Mouse (Mus musculus) heart, postnatal 0 days (tissue): ENCODE results near the gene Marc1. TPM values are rescaled to one million over a fixed set of nuclear protein-coding genes. Genes with fewer than 3 reads are reported as not detected.

Experiments used
- ATAC-seq: fragments of 200-750 bp; cut with Nextera tagmentation; 2 replicates; pipeline ENCODE4 v1.8.0; 2017; ENCODE audit warnings: low read depth, moderate number of reproducible peaks, moderate library complexity; ENCODE audit not compliant: insufficient read depth
- DNase-seq: peaks from one replicate; pipeline ENCODE4 v3.0.0-alpha.2; 2016; ENCODE audit warnings: low spot score
- H3K27ac ChIP-seq: fragments of 300-500 bp; sonication (generic); 2 replicates; pipeline ENCODE4 v1.5.1; 2014; ENCODE audit warnings: low read depth, mild to moderate bottlenecking
- H3K27me3 ChIP-seq: fragments of 300-500 bp; sonication (generic); 2 replicates; pipeline ENCODE4 v1.6.1; 2014; ENCODE audit warnings: low read length, mixed read lengths; ENCODE audit not compliant: control insufficient read depth, insufficient read depth
- H3K36me3 ChIP-seq: fragments of 300-500 bp; sonication (generic); replicated peaks from 2 replicates; pipeline ENCODE4 v1.6.1; 2014; ENCODE audit warnings: low read length, mixed read lengths; ENCODE audit not compliant: control insufficient read depth, insufficient read depth
- H3K4me1 ChIP-seq: fragments of 300-500 bp; sonication (generic); 2 replicates; pipeline ENCODE4 v1.6.1; 2014; ENCODE audit warnings: antibody characterized with exemption; ENCODE audit not compliant: control insufficient read depth, insufficient read depth
- H3K4me2 ChIP-seq: fragments of 300-500 bp; sonication (generic); 2 replicates; pipeline ENCODE4 v1.6.1; 2014; ENCODE audit warnings: low read depth, mild to moderate bottlenecking, low read length, moderate library complexity
- H3K4me3 ChIP-seq: fragments of 300-500 bp; sonication (generic); 2 replicates; pipeline ENCODE4 v1.5.1; 2014; ENCODE audit warnings: low read depth, low read length
- H3K9ac ChIP-seq: fragments of 300-500 bp; sonication (generic); replicated peaks from 2 replicates; pipeline ENCODE4 v1.6.1; 2014; ENCODE audit warnings: low read depth, low read length, mixed read lengths
- H3K9me3 ChIP-seq: fragments of 300-500 bp; sonication (generic); replicated peaks from 2 replicates; pipeline ENCODE4 v1.6.1; 2016; ENCODE audit warnings: low read length; ENCODE audit not compliant: control insufficient read depth
- CTCF ChIP-seq: IDR thresholded peaks from 2 replicates; pipeline ENCODE4 v1.5.1; 2016; ENCODE audit warnings: antibody characterized with exemption, control low read depth, low read depth
- EP300 ChIP-seq: IDR thresholded peaks from 2 replicates; pipeline ENCODE4 v1.6.1; 2016; ENCODE audit warnings: antibody characterized with exemption, low read depth
- WGBS: fragments of 180-500 bp; shearing (Covaris S2); extraction: QIAGEN DNeasy Blood & Tissue Kit; methylation state at CpG from one replicate; pipeline ENCODE4 v1.1.7; 2014; 5-methylcytosine and 5-hydroxymethylcytosine counted together
- polyA plus RNA-seq: library from polyadenylated mRNA; unstranded; fragments of >200 nt; fragmentation: Nextera tagmentation; extraction: Ambion mirVana; gene quantifications from 2 replicates; pipeline ENCODE4 v1.2.1, GENCODE M21; 2015
- total RNA-seq: library from RNA; depleted of rRNA; stranded (reverse); fragments of >200 nt; gene quantifications from 2 replicates; pipeline ENCODE4 v1.2.3, GENCODE M21; 2014; ENCODE audit warnings: low replicate concordance

Gene Marc1
- total and polyA plus RNA-seq, 2 experiments from 2014 or later: not detected

DNA sequence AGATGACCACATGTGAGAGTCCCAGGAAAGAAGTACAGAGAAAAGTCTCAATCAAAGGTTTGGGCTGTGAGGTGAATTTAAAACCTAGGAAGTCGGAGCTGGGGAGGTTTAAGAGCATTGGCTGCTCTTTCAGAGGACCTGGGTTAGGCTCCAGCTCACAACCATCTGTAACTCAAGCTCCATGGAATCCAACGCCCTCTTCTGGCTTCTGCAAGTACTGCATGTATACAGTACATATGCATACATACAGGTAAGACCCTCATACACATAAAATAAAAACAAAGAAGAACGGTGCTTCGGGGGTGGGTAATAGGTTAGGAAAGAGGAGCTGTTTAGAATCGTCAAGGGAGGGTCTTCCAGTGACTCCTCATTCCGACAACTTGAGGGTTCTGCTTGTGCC lies 6.7 kb upstream of the Marc1 start:
- Histone ChIP-seq H3K4me1 (no peaks in the 10 kb centered on the region), H3K27ac (no peak overlapping the region), H3K27me3 (no peaks in the 10 kb centered on the region), H3K9me3 (no peaks in the 10 kb centered on the region), H3K9ac (no peak overlapping the region), H3K4me3 (no peak overlapping the region), H3K4me2 (no peak overlapping the region), H3K36me3 (peaks cover 71% of the 10 kb centered on the region)
- ATAC-seq: no peak
- no peak for DNase-seq
- WGBS: 83% methylated on average over 6 of the region's 6 CpGs
- TF ChIP-seq EP300: no peak

GRCm38 (mm10) chr1:184811716-184812250 lies 670 bp upstream of the Marc1 start:
- H3K4me1 ChIP-seq: peaks cover 5% of the 10 kb centered on the region; the same call in 1 of the 2 replicates
- no peak overlapping the region for H3K4me3 ChIP-seq
- no peak for ATAC-seq
- peaks cover 30% of the 10 kb centered on the region for H3K36me3 ChIP-seq
- no peak overlapping the region for H3K4me2 ChIP-seq
- no peak for DNase-seq
- no peak overlapping the region for H3K27ac ChIP-seq
- H3K9ac ChIP-seq: no peak overlapping the region
- no peaks in the 10 kb centered on the region for H3K9me3 ChIP-seq
- 72% methylated on average over 8 of the region's 8 CpGs for WGBS
- peaks cover 24% of the 10 kb centered on the region for H3K27me3 ChIP-seq
- TF ChIP-seq CTCF (no peak), EP300 (no peak)

DNA sequence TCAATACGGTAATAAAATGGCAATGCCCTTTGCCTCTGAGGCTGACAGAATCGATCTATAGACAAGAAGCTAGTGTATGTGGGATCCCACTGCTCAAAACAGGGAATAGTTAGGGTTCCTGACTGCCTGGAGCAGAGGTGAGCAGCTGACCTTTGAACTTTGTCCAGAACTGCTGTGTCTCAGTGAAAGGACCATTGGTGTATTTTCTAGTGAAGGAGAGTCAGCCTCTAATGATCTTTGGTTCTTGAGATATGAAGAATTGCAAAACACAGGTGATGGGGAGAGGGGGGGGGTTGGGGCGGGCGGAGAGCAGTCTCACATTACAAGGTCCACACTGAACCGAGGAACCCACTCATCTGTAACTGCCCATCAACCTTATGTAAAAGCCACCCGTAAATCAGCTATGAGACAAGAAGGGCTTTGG lies 1.5 kb downstream of the Marc1 start:
- ATAC-seq (no peak), DNase-seq (no peak)
- WGBS: 76% methylated on average over 6 of the region's 6 CpGs
- Histone ChIP-seq H3K4me2 (no peak overlapping the region), H3K4me1 (peaks cover 5% of the 10 kb centered on the region; the same call in 1 of the 2 replicates), H3K36me3 (peaks cover 19% of the 10 kb centered on the region), H3K27ac (no peak overlapping the region), H3K27me3 (peaks cover 24% of the 10 kb centered on the region), H3K9ac (no peak overlapping the region), H3K9me3 (no peaks in the 10 kb centered on the region), H3K4me3 (no peak overlapping the region)
- TF ChIP-seq EP300: no peak

- Histone ChIP-seq H3K27ac (no peak overlapping the region), H3K4me3 (no peak overlapping the region), H3K9me3 (no peaks in the 10 kb centered on the region), H3K36me3 (peaks cover 13% of the 10 kb centered on the region), H3K4me1 (peaks cover 5% of the 10 kb centered on the region; the same call in 1 of the 2 replicates), H3K9ac (no peak overlapping the region), H3K4me2 (no peak overlapping the region), H3K27me3 (peaks cover 24% of the 10 kb centered on the region)
- no peak for ATAC-seq
- WGBS: 83% methylated on average over 17 of the region's 17 CpGs
- TF ChIP-seq CTCF (no peak), EP300 (no peak)
- DNase-seq: no peak
These were observed 2.6 kb downstream of the Marc1 start for GRCm38 (mm10) chr1:184808418-184809012.

DNA sequence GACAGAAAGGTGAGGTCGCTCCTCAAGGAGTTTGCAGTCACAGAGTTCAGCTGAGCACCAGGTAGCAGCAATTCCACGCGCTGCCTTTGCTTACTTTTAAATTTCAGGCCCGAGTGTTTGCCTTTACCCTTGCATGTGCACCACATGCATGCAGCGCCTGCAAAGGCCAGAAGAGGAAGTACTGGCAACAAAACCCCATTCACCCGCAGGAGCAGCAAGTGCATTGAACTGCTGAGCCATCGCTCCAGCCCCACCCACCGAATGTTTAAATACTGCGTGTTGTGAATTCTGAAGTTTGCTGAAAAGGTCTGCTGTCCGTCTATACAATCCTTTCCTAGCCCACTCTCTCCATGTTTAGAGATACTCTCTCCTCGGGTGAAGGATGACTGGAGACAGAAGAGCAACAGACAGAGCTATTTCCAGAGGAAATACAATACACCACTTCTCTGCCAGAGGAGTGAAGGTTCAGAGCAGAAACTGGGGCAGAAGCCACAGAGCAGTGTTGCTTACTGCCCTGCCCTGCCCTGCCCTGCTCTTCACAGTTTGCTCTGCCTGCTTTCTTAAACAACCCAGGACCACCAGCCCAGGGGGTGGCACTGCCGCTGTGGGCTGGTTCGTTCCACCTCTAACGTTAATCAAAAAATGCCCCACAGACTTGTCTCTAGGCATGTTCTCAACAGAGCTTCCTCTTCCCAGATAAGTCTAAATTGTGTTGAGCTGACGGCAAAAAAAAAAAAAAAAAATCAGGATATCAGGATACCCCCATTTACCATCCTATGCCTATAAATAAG lies 3.3 kb downstream of the Marc1 start:
- Histone ChIP-seq H3K36me3 (peaks cover 6% of the 10 kb centered on the region; the same call in 1 of the 2 replicates), H3K4me2 (no peak overlapping the region), H3K4me1 (peaks cover 5% of the 10 kb centered on the region; the same call in 1 of the 2 replicates), H3K27me3 (peaks cover 24% of the 10 kb centered on the region), H3K9ac (no peak overlapping the region), H3K9me3 (no peaks in the 10 kb centered on the region), H3K4me3 (no peak overlapping the region), H3K27ac (no peak overlapping the region)
- ATAC-seq (no peak), DNase-seq (no peak)
- no peak for TF ChIP-seq EP300
- TF ChIP-seq CTCF: no peak
- WGBS: 71% methylated on average over 15 of the region's 15 CpGs
